Mouse (Mus musculus): ENCODE data around the gene Pdss2. TPM values are rescaled to one million over a fixed set of nuclear protein-coding genes. Genes with fewer than 3 reads are reported as not detected.
"Not testable (repeated sequence)": the region's sequence is repeated elsewhere in the genome, so short reads cannot be mapped to it uniquely, and the experiment has no call there.

The Pdss2 gene
- total RNA-seq, 2 experiments from 2014 or later, result 17.6 to 17.8 TPM

DNA sequence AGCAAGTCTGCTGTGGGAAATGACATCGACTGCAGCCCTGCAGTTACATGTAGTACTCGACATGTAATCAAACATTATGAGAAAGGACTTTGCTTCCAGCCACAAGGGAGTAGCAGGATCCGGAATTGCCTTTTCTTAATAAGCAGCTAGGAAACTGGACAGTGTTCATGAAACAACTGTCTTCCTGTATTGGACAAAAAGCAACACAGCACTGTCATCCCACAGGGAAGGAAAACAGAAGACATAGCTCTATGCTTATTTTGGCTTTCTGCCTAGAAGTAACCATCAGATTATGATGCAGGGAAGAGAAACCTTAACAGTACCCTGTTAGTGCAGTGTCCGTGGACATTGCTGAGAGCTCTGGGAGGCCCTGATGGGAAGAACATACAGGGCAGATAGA lies 31.0 kb downstream of the Pdss2 start:
- no peak overlapping the region for H3K4me3 ChIP-seq
- no peak for DNase-seq (ENCODE audit: low spot score in 2 of 2)
- no peak for TF ChIP-seq CTCF (conservative IDR thresholded peaks at IDR 0.05)
- H3K27ac ChIP-seq, result no peak overlapping the region

DNA sequence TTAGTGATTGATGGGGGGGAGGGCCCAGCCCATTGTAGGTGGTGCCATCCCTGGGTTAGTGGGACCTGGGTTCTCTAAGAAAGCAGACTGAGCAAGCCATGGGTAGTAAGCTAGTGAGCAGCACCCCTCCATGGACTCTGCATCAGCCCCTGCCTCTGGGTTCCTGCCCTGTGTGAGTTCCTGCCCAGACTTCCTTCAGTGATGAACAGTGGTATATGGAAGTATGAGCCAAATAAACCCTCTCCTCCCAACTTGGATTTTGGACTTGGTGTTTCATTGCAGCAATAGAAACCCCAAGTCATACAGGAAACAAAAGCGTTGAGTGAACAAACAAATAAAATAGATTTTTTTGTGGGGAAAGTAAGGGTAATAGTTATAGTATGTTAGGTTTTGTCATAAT lies 35.7 kb downstream of the Pdss2 start:
- H3K4me3 ChIP-seq, H3K27ac ChIP-seq: not testable (repeated sequence)

DNA sequence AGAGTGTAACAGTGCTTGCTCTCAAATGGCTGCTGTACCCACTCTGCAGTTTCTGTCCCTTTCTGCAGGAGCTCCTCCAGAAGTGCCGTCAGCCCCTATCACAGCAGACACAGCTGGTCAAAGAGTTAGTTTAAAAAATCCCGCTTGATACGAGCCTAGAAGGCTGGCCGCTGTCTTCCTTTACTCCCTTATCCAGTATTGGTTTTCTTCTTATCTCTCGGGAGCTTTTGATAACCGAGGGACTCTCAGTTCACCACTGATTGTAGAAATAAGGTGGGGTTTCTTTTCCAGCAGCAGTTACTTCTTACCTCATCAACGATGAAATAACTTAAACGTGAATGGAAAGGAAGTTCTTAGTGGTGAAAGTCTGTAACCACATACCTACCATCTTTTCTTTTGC lies 36.2 kb downstream of the Pdss2 start:
- H3K27ac ChIP-seq; DNase-seq (ENCODE audit: low spot score in 2 of 2); H3K4me3 ChIP-seq: not testable (repeated sequence)

More for the DNA sequence above, 35.7 kb downstream of the Pdss2 start:
- not testable (repeated sequence) for DNase-seq (ENCODE audit: low spot score in 2 of 2)

DNA sequence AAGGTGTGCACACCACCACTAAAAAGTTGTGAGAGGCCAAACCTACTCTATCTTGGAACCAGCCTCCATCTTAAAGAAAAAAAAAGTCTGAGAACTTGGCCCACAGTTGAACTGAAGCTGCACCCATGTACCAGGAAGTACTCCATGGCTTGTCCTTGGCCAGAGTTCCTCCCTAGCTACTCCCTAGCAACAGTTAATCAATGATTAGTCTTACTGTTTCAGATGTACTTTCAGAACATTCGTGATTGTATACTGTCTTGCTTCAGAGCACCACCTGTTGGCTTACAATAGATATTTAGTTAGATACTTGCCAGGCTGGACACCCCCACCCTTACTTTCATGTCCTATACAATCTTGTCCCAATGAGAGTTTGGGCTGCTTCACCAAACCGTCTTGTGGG lies 50.0 kb downstream of the Pdss2 start:
- no peak for TF ChIP-seq CTCF (conservative IDR thresholded peaks at IDR 0.05)
- Histone ChIP-seq H3K4me3 (no peak overlapping the region), H3K27ac (no peak overlapping the region)
- no peak for DNase-seq (ENCODE audit: low spot score in 2 of 2)

DNA sequence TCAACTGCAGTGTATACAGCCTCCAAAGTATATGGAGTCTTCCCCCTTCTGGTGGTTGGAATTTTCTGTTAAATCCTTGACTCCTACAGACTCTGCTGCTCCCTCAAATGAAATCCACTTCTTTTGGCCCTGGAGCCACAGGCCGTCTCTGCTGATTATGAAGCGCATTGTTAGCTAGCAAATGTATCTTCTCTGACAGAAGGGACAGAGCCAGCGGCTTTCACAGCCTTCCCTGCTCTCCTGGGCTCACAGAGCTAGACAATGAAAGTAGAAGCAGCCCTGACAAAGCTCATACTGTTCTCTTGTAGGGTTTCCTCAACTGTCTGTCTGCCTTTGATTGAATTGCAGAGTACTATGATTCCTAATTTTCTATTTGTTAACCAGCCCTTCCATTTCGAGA lies 51.1 kb downstream of the Pdss2 start:
- DNase-seq (ENCODE audit: low spot score in 2 of 2), result no peak
- Histone ChIP-seq H3K27ac (peak overlapping the region; percentile 57; the same call in 1 of the 2 replicates), H3K4me3 (no peak overlapping the region)
- TF ChIP-seq CTCF (conservative IDR thresholded peaks at IDR 0.05), result no peak

DNA sequence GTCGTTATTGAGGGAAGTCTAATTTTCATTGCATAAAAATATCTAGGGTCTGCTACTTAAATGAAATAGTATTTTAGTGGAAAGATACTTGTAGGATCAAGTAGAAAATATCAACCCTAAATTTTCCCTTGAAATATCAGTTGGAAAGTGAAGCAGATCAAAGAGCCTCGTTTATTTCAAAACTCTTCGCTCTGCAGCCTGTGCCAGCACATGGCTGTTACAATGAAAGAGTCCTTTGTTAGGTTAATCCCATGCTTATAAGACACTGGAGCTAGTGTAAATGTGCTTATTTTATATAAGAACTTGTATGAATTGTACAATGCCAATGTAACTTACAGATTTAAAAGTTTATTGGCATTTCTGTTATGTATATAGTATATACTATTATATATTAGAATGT lies 51.8 kb downstream of the Pdss2 start:
- no peak for TF ChIP-seq CTCF (conservative IDR thresholded peaks at IDR 0.05)
- H3K27ac ChIP-seq, result 0 out of 2 replicates have a peak overlapping the region, but pooled peaks have one; percentile 57
- H3K4me3 ChIP-seq, result no peak overlapping the region
- no peak for DNase-seq (ENCODE audit: low spot score in 2 of 2)

DNA sequence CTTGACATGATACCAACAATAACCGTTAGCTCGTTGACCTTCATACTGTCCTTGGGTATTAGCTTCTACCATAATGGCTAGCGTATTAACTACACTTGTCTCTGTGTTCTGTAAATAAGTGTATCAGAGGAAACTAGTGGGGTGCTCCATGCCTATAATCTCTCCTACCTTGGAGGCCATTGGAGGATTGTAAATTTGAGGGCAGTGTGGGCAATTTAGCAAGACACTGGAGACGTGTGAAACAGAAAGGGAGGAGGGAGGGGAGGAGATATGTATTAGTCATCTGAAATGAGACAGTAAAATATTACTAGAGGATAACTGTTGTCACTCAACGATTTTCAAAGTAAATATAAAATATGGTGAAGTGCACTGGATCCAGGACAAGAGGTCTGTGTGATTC lies 54.2 kb downstream of the Pdss2 start:
- peak overlapping the region; percentile 60; the same call in 1 of the 2 replicates for H3K27ac ChIP-seq
- DNase-seq (ENCODE audit: low spot score in 2 of 2), result no peak
- no peak overlapping the region for H3K4me3 ChIP-seq
- no peak for TF ChIP-seq CTCF (conservative IDR thresholded peaks at IDR 0.05)

DNA sequence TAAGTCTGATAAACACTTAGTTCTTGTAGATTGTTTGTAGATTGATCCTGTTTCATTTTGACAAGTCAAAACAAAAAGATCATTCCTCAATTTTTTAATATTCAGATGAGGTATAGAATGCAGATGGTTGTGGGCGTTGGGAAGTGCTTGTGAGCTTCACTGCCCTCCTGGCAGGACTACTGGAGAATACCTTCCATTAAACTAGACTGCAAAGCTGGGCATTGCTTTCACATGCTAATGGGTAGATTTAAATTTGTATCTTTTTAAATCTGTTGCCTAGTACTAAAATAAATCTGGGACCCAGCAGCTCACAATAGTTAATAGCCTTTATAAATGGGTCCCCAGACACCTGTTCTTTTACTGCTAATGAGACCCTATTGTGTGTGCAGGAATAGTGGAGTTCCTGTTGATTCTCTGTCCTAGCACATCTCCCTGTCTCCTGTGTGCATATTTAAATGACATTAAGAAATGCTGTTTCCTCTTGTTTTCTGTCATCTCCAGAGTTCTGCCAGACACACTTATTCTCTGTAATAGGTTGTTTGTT lies 54.9 kb downstream of the Pdss2 start:
- TF ChIP-seq CTCF (conservative IDR thresholded peaks at IDR 0.05), result no peak
- DNase-seq (ENCODE audit: low spot score in 2 of 2), result no peak
- H3K4me3 ChIP-seq, result no peak overlapping the region
- H3K27ac ChIP-seq, result peak overlapping the region; percentile 60

DNA sequence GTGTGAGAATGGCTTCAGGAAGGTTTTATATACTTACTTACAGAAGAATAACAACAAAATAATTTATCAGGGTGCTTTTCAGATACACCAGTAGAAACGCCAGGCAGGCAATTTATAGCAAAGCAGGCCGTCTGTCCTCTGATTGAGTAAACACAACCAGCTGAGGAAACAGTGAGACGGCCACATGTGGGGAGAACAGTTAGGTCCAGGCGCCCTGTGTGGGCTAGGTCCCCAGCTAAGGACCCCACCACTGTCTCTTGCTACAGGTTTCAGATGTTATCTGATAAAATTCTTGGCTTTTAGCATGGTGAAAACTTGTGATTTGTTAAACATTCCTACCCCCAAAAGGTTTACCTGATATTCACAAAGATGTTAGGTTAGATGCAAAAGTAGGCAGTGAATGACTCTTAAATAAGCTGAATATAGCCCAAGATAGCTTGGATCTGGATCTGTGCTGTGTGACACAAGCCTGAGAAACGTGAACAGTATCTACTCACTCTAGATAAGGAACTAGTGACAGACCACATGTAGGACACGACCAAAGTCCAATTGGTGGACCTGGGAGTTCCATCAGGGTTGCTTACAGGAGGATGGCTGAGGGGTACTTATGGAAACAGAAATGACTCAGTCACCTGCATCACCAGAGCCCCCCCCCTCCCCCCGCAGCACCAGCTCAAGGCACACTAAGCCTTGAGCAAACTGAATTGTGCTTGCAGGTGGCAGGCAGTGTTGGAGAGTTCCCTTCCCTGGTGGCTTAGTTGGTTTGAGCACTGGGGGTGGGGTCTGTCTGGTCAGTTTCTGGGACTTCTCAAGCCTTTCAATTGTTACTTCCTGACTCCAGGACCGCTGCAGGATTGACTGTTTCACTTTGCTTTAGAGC lies 56.2 kb downstream of the Pdss2 start:
- no peak for DNase-seq (ENCODE audit: low spot score in 2 of 2)
- TF ChIP-seq CTCF (conservative IDR thresholded peaks at IDR 0.05), result no peak
- Histone ChIP-seq H3K27ac (peak overlapping the region; percentile 60; the same call in 1 of the 2 replicates), H3K4me3 (no peak overlapping the region)

DNA sequence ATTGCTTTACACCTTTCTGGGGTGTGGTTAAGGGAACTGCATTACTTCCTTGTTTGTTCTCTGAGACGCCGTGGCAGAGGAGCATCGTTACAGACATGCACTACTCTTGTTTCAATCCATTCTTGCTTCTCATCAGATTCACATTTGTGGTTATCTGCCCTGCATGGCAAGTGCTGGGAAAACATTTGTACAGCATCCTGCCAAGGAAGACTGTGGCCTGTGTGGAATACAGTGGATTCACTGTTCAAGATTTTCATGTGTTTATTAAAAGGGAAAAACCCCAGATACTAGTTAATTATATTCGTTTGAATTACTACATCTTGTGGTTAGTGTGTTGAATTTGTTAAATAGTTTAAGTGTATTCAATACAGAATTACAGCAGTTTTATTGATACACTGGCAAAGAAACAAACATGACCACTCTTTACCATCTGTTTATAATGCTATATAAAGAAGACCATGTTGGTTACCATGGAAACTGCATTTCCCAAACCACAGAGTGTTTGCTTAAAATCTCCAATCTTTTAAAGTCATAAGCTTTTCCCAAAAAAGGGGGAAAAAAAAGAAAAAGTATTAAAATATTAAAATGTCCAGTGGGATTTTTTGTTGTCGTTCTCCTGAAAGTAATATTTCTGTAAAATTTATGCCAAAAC lies 58.5 kb downstream of the Pdss2 start:
- peak overlapping the region; percentile 83 for H3K27ac ChIP-seq
- TF ChIP-seq CTCF (conservative IDR thresholded peaks at IDR 0.05), result no peak
- DNase-seq (ENCODE audit: low spot score in 2 of 2), result peak in 1 of 2 experiments; percentile 13
- H3K4me3 ChIP-seq, result 0 out of 2 replicates have a peak overlapping the region, but pooled peaks have one; percentile 2

DNA sequence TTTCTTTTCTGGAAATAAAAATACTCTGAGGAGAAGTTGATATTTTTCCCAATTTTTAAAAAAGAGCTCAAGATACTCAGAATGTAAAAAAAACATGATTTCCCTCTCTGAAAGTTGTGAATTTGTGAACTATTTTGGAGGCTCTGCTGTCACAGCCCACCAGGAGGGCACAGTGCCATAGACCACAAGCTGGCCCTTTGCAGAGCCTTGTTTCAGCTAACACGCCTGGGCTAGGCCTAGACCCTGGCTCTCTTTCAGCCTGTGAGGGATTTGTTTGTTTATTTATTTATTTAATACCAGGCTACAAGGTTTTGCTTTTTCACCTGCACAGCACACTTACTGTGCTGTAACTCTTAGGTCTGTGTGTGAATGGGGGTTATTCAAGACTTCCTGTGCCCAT lies 64.3 kb downstream of the Pdss2 start:
- no peak for TF ChIP-seq CTCF (conservative IDR thresholded peaks at IDR 0.05)
- peak overlapping the region; percentile 62 for H3K27ac ChIP-seq
- no peak overlapping the region for H3K4me3 ChIP-seq
- DNase-seq (ENCODE audit: low spot score in 2 of 2), result no peak

DNA sequence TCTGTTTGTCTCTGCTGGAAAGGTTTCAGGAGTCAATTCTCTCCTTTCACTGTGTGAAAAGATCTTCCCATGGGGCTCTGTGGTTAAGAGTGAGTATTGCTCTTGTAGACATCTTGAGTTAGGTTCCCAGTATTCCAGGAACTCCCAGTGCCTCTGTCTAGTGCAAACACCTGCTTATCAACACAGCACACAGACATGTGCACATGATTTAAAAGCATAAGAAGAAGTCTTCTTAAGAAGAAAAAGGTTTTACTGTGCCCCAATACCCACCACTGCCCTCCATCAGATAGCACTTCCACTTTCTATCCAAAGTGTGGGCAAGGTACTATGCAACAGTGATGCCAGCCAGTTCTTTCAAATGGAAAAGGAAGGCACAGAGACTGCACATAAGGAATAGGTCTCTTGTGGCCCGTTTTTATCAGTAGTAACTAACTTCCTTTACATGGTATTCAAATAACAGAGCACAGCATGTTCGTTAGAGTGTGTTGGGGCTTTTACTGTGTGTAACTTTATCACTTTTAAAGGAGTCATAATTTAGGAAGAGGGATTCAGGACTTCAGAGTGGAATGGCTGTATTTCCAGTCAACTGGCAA lies 69.4 kb downstream of the Pdss2 start:
- no peak for TF ChIP-seq CTCF (conservative IDR thresholded peaks at IDR 0.05)
- Histone ChIP-seq H3K4me3 (no peak overlapping the region), H3K27ac (no peak overlapping the region)
- no peak for DNase-seq (ENCODE audit: low spot score in 2 of 2)

DNA sequence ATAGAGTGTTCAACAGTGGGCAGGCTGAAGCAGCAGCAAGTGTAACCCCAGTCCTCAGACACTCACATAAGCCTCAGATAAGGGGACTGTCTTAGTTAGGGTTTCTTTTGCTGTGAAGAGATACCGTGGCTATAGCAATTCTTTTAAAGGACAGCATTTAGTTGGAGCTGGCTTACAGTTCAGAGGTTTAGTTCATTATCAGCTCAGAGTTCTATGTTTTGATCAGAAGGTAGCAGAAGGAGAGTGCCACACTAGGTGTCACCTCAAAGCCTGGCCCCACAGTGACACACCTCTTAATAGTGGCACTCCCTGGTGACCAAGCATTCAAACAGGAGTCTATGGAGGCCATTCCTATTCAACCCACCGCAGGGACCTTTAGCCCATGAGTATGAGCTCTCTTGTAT lies 70.0 kb downstream of the Pdss2 start:
- TF ChIP-seq CTCF (conservative IDR thresholded peaks at IDR 0.05), result no peak
- DNase-seq (ENCODE audit: low spot score in 2 of 2), result no peak
- Histone ChIP-seq H3K4me3 (no peak overlapping the region), H3K27ac (no peak overlapping the region)

Measured in layer of hippocampus, adult 2 months (tissue).